Comparison of ENCODE assay signal across 9 mouse cellular contexts in genomic region chr6:59426534-59426885, GRCm38 (mm10). TPM values are rescaled to one million over a fixed set of nuclear protein-coding genes. Genes with fewer than 3 reads are reported as not detected.
DNase-seq lines count a peak whose midpoint lies in the region; ATAC-seq and TF ChIP-seq lines count a peak whose summit lies in the region.
"Had no signal": no experiment of that assay in that cellular context is flagged by ENCODE, and none has a peak within 500 bp of the region (broad histone marks: within the 10 kb centered on the region; RNA-seq: fewer than 3 reads in every experiment).

No protein-coding gene starts in this region.

- DNase-seq in kidney, postnatal 0 days (ENCODE audit: low spot score), result no peak
- no peak for DNase-seq in kidney, adult 18-20 months
- no peak for DNase-seq in embryonic facial prominence, embryonic 14.5 days (ENCODE audit: low spot score)
- no peak for DNase-seq in left cerebral cortex, postnatal 36 days (ENCODE audit: low spot score in 2 of 2)
- DNase-seq in adrenal gland, adult 18-20 months (ENCODE audit: low spot score in 2 of 2), result no peak
- no peak for DNase-seq in adrenal gland, postnatal 25 days

- peak overlapping the region; percentile 77 for H3K4me2 ChIP-seq in kidney, postnatal 0 days (ENCODE audit: low read length)
- peak overlapping the region; percentile 84 for H3K4me2 ChIP-seq in embryonic facial prominence, embryonic 14.5 days (ENCODE audit: low read depth, low read length)
- H3K4me2 ChIP-seq in intestine, embryonic 15.5 days (replicated peaks), result peak overlapping the region; percentile 78
- H3K4me2 ChIP-seq in midbrain, embryonic 16.5 days (ENCODE audit: low read length), result peak overlapping the region; percentile 80

- no peak for ATAC-seq in kidney, postnatal 0 days (replicated peaks; ENCODE audit: low FRiP score, low read depth)
- peak; percentile 71 for ATAC-seq in embryonic facial prominence, embryonic 14.5 days (ENCODE audit: low read depth)
- peak; percentile 55; the same call in 1 of the 2 replicates for ATAC-seq in intestine, embryonic 15.5 days
- ATAC-seq in midbrain, embryonic 16.5 days, result no peak

- no peaks in the 10 kb centered on the region for H3K27me3 ChIP-seq in kidney, postnatal 0 days (ENCODE audit: insufficient read depth, low read length)
- H3K27me3 ChIP-seq in embryonic facial prominence, embryonic 14.5 days (replicated peaks; ENCODE audit: control insufficient read depth, insufficient read depth, low read length), result no peaks in the 10 kb centered on the region
- H3K27me3 ChIP-seq in intestine, embryonic 15.5 days (replicated peaks), result no peaks in the 10 kb centered on the region
- no peaks in the 10 kb centered on the region for H3K27me3 ChIP-seq in midbrain, embryonic 16.5 days (ENCODE audit: control insufficient read depth, insufficient read depth, low read depth, low read length)
- H3K27me3 ChIP-seq: Patski had no signal

- intact Hi-C loops in left cerebral cortex, postnatal 36 days (cut with DNase I), result no loop called here

- WGBS in kidney, postnatal 0 days, result 44% methylated on average over 3 of the region's 3 CpGs
- WGBS in embryonic facial prominence, embryonic 14.5 days, result 47% methylated on average over 3 of the region's 3 CpGs
- WGBS in intestine, embryonic 15.5 days, result 54% methylated on average over 3 of the region's 3 CpGs
- 34% methylated on average over 3 of the region's 3 CpGs for WGBS in midbrain, embryonic 16.5 days

- no peaks in the 10 kb centered on the region for H3K4me1 ChIP-seq in kidney, postnatal 0 days (replicated peaks; ENCODE audit: insufficient read depth, low read length)
- H3K4me1 ChIP-seq in embryonic facial prominence, embryonic 14.5 days (ENCODE audit: control insufficient read depth, insufficient read depth, low read length), result peaks cover 10% of the 10 kb centered on the region; the same call in 1 of the 2 replicates
- H3K4me1 ChIP-seq in intestine, embryonic 15.5 days (replicated peaks), result 0 out of 2 replicates have a peak, but pooled peaks cover 4% of the 10 kb centered on the region
- H3K4me1 ChIP-seq in midbrain, embryonic 16.5 days (ENCODE audit: control insufficient read depth, insufficient read depth, low read length), result 0 out of 2 replicates have a peak, but pooled peaks cover 2% of the 10 kb centered on the region

- no peaks in the 10 kb centered on the region for H3K36me3 ChIP-seq in kidney, postnatal 0 days (ENCODE audit: insufficient read depth, low read length)
- H3K36me3 ChIP-seq in embryonic facial prominence, embryonic 14.5 days (ENCODE audit: control insufficient read depth, insufficient read depth, low read length), result no peaks in the 10 kb centered on the region
- no peaks in the 10 kb centered on the region for H3K36me3 ChIP-seq in intestine, embryonic 15.5 days
- H3K36me3 ChIP-seq in midbrain, embryonic 16.5 days (ENCODE audit: control insufficient read depth, insufficient read depth, low read length), result no peaks in the 10 kb centered on the region

- H3K9ac ChIP-seq in kidney, postnatal 0 days (ENCODE audit: low read depth, low read length), result peak overlapping the region; percentile 53
- peak overlapping the region; percentile 70 for H3K9ac ChIP-seq in embryonic facial prominence, embryonic 14.5 days (ENCODE audit: low read depth, low read length)
- H3K9ac ChIP-seq in intestine, embryonic 15.5 days, result peak overlapping the region; percentile 69
- H3K9ac ChIP-seq in midbrain, embryonic 16.5 days (ENCODE audit: low read depth, low read length), result peak overlapping the region; percentile 83

- H3K4me3 ChIP-seq in kidney, postnatal 0 days (replicated peaks; ENCODE audit: low read depth, low read length), result peak overlapping the region; percentile 41
- peak overlapping the region; percentile 48 for H3K4me3 ChIP-seq in embryonic facial prominence, embryonic 14.5 days (ENCODE audit: low read depth, low read length)
- H3K4me3 ChIP-seq in intestine, embryonic 15.5 days (replicated peaks), result peak overlapping the region; percentile 49
- H3K4me3 ChIP-seq in midbrain, embryonic 16.5 days (ENCODE audit: low read depth, low read length), result peak overlapping the region; percentile 66

- H3K27ac ChIP-seq in kidney, postnatal 0 days, result peak overlapping the region; percentile 68
- H3K27ac ChIP-seq in embryonic facial prominence, embryonic 14.5 days (replicated peaks; ENCODE audit: low read depth, low read length), result peak overlapping the region; percentile 65
- H3K27ac ChIP-seq in intestine, embryonic 15.5 days, result peak overlapping the region; percentile 91
- peak overlapping the region; percentile 86 for H3K27ac ChIP-seq in midbrain, embryonic 16.5 days (ENCODE audit: low read length)

- H3K9me3 ChIP-seq in kidney, postnatal 0 days (replicated peaks; ENCODE audit: low read length), result no peaks in the 10 kb centered on the region
- no peaks in the 10 kb centered on the region for H3K9me3 ChIP-seq in embryonic facial prominence, embryonic 14.5 days (ENCODE audit: control insufficient read depth, low read length)
- H3K9me3 ChIP-seq in intestine, embryonic 15.5 days, result no peaks in the 10 kb centered on the region
- H3K9me3 ChIP-seq in midbrain, embryonic 16.5 days (replicated peaks; ENCODE audit: control insufficient read depth, low read length, poor library complexity, severe bottlenecking), result no peaks in the 10 kb centered on the region

- no peak for TF ChIP-seq CTCF in kidney, postnatal 0 days (IDR thresholded peaks at IDR 0.05; ENCODE audit: low read depth)

RNA-seq across cellular contexts. Expression of gene Gprin3, which starts 0.4 kb away (rescaled TPM):
- 2.3 and 2.4 TPM in 2 replicates for polyA plus RNA-seq in kidney, postnatal 0 days (2015; fragmentation: Nextera tagmentation; extraction: Ambion mirVana)
- polyA plus RNA-seq in embryonic facial prominence, embryonic 14.5 days (2014; fragmentation: Nextera tagmentation; extraction: Ambion mirVana), result 2.1 and 2.4 TPM in 2 replicates
- polyA plus RNA-seq in intestine, embryonic 15.5 days (2015; fragmentation: Nextera tagmentation; extraction: Ambion mirVana), result 6.5 and 6.8 TPM in 2 replicates
- 11.2 and 12.9 TPM in 2 replicates for polyA plus RNA-seq in midbrain, embryonic 16.5 days (2015; fragmentation: Nextera tagmentation; extraction: Ambion mirVana)
- 10 to 100 TPM; 11.1 to 13.8 TPM for total RNA-seq in left cerebral cortex, postnatal 36 days (2021)
- total RNA-seq in adrenal gland, adult 18-20 months (2021), result 1 to 10 TPM; 1.4 to 1.9 TPM
- 1.9 and 2.0 TPM in 2 replicates for total RNA-seq in adrenal gland, postnatal 25 days (2021)

Comparison
In these comparisons a context has a peak if more than half of its experiments do, and no peak if none do; other contexts are left out.
1. ATAC-seq: peak in embryonic facial prominence, embryonic 14.5 days (single experiment) and intestine, embryonic 15.5 days (single experiment); none in kidney, postnatal 0 days (single experiment) and midbrain, embryonic 16.5 days (single experiment).
2. Peak in every context shown above with its lines, with median percentiles within 50 percentile points of each other: H3K27ac ChIP-seq, H3K4me2 ChIP-seq, H3K4me3 ChIP-seq and H3K9ac ChIP-seq.